Mouse (Mus musculus): ENCODE results near the gene Tob1. TPM values are rescaled to one million over a fixed set of nuclear protein-coding genes. Genes with fewer than 3 reads are reported as not detected.

Gene Tob1
- polyA plus RNA-seq (2011; ENCODE audit: insufficient read length, low read depth, missing spikeins): 33.3 and 33.9 TPM in 2 replicates

GRCm38 (mm10) chr11:94211124-94211603 is at the start of gene Tob1:
TSS of gene Tob1 (plus strand) at chr11:94211454.
- H3K4me1 ChIP-seq (ENCODE audit: control insufficient read depth, insufficient read depth, low read length): no peaks in the 10 kb centered on the region
- TF ChIP-seq CTCF (IDR thresholded peaks at IDR 0.05; ENCODE audit: borderline replicate concordance, insufficient read depth, low read length): no peak
- TF ChIP-seq POLR2A (IDR thresholded peaks at IDR 0.05; ENCODE audit: low read depth, low read length): peak; percentile 99
- peak within 1 kb of the TSS; percentile 84 for H3K27ac ChIP-seq (ENCODE audit: insufficient read depth, low read length)
- peak within 1 kb of the TSS; percentile 76 for H3K4me3 ChIP-seq (ENCODE audit: insufficient read depth, low read length)

DNA sequence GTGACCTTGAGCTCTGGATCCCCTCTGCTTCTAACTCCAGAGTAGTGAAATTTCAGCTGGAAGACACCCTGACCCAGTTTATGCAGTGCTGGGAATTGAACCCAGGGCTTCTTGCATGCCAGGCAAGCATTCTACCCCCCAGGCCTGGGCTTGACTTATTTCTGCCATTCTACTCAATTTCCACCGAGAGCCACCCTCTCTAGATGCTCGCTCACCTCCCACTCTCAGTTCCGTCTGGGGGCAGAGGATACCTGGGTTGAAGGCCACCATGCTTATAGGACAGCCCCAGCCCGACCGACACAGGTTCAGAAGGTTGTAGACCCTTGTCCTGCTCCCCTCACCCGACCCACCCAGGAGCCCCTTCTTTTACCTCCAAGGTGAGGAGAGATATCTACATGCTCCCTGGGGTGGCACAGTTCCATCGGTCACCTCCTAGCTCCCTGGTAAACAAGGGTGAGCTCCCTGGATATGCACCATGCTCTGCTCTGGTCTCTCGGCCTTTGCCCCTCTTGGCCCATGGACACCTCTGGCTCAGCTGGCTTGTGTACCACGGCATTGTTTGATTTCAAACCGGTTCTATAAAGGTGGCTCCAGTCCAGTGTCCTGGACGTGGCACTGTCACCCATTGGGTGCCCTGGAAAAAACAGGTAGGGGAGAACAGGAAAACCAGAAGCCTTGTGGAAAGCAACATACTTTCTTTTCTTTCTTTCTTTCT is 49.2 kb upstream of the Tob1 start:
- Histone ChIP-seq H3K27ac (ENCODE audit: insufficient read depth, low read length) (no peak overlapping the region), H3K4me1 (ENCODE audit: control insufficient read depth, insufficient read depth, low read length) (peaks cover 2% of the 10 kb centered on the region; the same call in 1 of the 2 replicates), H3K4me3 (ENCODE audit: insufficient read depth, low read length) (no peak overlapping the region)
- TF ChIP-seq POLR2A (IDR thresholded peaks at IDR 0.05; ENCODE audit: low read depth, low read length) (no peak), CTCF (IDR thresholded peaks at IDR 0.05; ENCODE audit: borderline replicate concordance, insufficient read depth, low read length) (no peak)

DNA sequence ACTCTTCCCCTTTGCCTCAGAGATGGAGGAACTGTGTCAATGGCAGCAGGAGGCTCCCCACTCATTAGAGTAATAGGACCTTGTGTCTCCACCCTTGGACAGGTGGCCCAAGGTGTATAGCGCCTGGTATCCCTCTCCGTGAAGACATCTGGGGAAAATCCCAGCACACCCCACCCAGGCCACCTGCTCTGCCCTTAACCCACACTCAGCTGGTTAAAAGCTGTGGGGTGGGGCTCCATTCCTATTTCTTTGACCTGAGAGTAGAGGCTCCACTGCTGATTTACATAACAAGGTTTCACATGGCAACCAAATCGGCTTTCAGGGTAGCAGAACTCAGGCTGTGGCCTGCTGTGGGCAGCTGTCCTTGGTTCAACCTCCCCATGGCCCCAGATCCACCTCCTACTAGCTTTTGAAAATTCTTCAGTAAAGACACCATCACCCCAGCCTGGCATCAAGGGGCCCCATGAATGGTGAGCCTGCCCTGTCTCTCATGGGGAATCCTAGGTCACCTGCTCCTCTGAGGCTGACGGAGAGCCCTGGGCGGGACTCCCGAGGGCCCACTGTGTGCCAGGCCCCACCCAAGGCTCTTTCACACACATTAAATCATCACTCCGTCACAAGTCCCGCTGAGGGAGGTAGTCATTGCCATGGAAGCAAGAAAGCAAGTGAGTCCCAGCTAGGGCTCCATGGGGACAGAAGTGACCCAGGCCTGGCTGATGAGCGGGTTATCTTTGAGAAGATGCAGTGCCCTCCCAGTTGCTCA is 48.1 kb upstream of the Tob1 start:
- H3K4me3 ChIP-seq (ENCODE audit: insufficient read depth, low read length): no peak overlapping the region
- peaks cover 2% of the 10 kb centered on the region; the same call in 1 of the 2 replicates for H3K4me1 ChIP-seq (ENCODE audit: control insufficient read depth, insufficient read depth, low read length)
- TF ChIP-seq POLR2A (IDR thresholded peaks at IDR 0.05; ENCODE audit: low read depth, low read length): no peak
- no peak for TF ChIP-seq CTCF (IDR thresholded peaks at IDR 0.05; ENCODE audit: borderline replicate concordance, insufficient read depth, low read length)
- H3K27ac ChIP-seq (ENCODE audit: insufficient read depth, low read length): no peak overlapping the region

DNA sequence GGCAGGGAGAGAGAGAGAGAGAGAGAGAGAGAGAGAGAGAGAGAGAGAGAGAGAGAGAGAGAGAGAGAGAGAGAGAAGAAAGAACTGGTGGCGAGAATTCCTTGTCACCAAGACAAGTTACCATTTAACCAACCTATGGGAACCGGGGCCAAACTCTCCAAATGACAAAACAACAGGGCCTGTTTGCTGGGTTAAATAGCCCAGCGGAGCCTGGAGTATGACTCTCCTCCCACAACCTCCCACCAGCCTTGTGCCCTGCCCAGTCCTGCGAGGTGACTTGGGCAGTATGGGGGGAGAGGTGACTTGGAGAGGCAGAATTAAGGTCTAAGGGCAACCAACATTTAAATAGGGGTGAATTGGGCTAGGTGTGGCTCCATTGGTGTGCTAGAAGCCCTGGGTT is 45.5 kb upstream of the Tob1 start:
- Histone ChIP-seq H3K4me1 (ENCODE audit: control insufficient read depth, insufficient read depth, low read length) (no peaks in the 10 kb centered on the region; the same call in 1 of the 2 replicates), H3K27ac (ENCODE audit: insufficient read depth, low read length) (no peak overlapping the region), H3K4me3 (ENCODE audit: insufficient read depth, low read length) (no peak overlapping the region)
- TF ChIP-seq POLR2A (IDR thresholded peaks at IDR 0.05; ENCODE audit: low read depth, low read length) (no peak), CTCF (IDR thresholded peaks at IDR 0.05; ENCODE audit: borderline replicate concordance, insufficient read depth, low read length) (no peak)

DNA sequence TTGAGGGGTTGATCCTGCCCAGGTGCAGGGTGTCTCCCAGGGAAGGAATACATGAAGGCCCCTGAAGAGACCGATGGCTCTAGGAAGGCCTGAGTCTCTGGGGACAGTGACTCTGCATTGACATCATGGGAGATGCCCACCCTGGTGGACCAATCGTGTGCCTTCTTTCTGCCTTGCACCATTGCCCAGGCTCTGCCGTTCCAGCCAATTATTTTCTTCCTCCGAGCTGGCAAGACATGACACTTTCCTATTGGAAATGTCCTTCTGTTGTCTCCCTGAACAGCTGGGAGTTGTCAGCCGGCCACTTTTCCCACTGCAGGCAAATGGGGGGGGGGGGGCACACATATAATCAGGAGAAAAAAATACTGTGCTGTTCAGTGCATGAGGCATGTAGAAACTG is 43.0 kb upstream of the Tob1 start:
- Histone ChIP-seq H3K4me1 (ENCODE audit: control insufficient read depth, insufficient read depth, low read length) (no peaks in the 10 kb centered on the region), H3K27ac (ENCODE audit: insufficient read depth, low read length) (no peak overlapping the region), H3K4me3 (ENCODE audit: insufficient read depth, low read length) (no peak overlapping the region)
- TF ChIP-seq POLR2A (IDR thresholded peaks at IDR 0.05; ENCODE audit: low read depth, low read length): no peak
- no peak for TF ChIP-seq CTCF (IDR thresholded peaks at IDR 0.05; ENCODE audit: borderline replicate concordance, insufficient read depth, low read length)

- no peaks in the 10 kb centered on the region for H3K4me1 ChIP-seq (ENCODE audit: control insufficient read depth, insufficient read depth, low read length)
- H3K4me3 ChIP-seq (ENCODE audit: insufficient read depth, low read length): no peak overlapping the region
- TF ChIP-seq POLR2A (IDR thresholded peaks at IDR 0.05; ENCODE audit: low read depth, low read length) (no peak), CTCF (IDR thresholded peaks at IDR 0.05; ENCODE audit: borderline replicate concordance, insufficient read depth, low read length) (no peak)
- H3K27ac ChIP-seq (ENCODE audit: insufficient read depth, low read length): no peak overlapping the region
Observed at GRCm38 (mm10) chr11:94169596-94169995, 41.7 kb upstream of the Tob1 start.

- TF ChIP-seq CTCF (IDR thresholded peaks at IDR 0.05; ENCODE audit: borderline replicate concordance, insufficient read depth, low read length) (no peak), POLR2A (IDR thresholded peaks at IDR 0.05; ENCODE audit: low read depth, low read length) (no peak)
- no peak overlapping the region for H3K27ac ChIP-seq (ENCODE audit: insufficient read depth, low read length)
- no peaks in the 10 kb centered on the region for H3K4me1 ChIP-seq (ENCODE audit: control insufficient read depth, insufficient read depth, low read length)
- no peak overlapping the region for H3K4me3 ChIP-seq (ENCODE audit: insufficient read depth, low read length)
Observed at GRCm38 (mm10) chr11:94171691-94172090, 39.6 kb upstream of the Tob1 start.

GRCm38 (mm10) chr11:94172186-94172585 is 39.1 kb upstream of the Tob1 start:
- no peaks in the 10 kb centered on the region for H3K4me1 ChIP-seq (ENCODE audit: control insufficient read depth, insufficient read depth, low read length)
- no peak overlapping the region for H3K27ac ChIP-seq (ENCODE audit: insufficient read depth, low read length)
- no peak overlapping the region for H3K4me3 ChIP-seq (ENCODE audit: insufficient read depth, low read length)
- TF ChIP-seq CTCF (IDR thresholded peaks at IDR 0.05; ENCODE audit: borderline replicate concordance, insufficient read depth, low read length): no peak
- no peak for TF ChIP-seq POLR2A (IDR thresholded peaks at IDR 0.05; ENCODE audit: low read depth, low read length)

- Histone ChIP-seq H3K4me1 (ENCODE audit: control insufficient read depth, insufficient read depth, low read length) (no peaks in the 10 kb centered on the region), H3K4me3 (ENCODE audit: insufficient read depth, low read length) (no peak overlapping the region), H3K27ac (ENCODE audit: insufficient read depth, low read length) (no peak overlapping the region)
- no peak for TF ChIP-seq POLR2A (IDR thresholded peaks at IDR 0.05; ENCODE audit: low read depth, low read length)
- TF ChIP-seq CTCF (IDR thresholded peaks at IDR 0.05; ENCODE audit: borderline replicate concordance, insufficient read depth, low read length): no peak
Observed at GRCm38 (mm10) chr11:94173726-94174146, 37.5 kb upstream of the Tob1 start.

- no peak overlapping the region for H3K27ac ChIP-seq (ENCODE audit: insufficient read depth, low read length)
- no peak overlapping the region for H3K4me3 ChIP-seq (ENCODE audit: insufficient read depth, low read length)
- TF ChIP-seq CTCF (IDR thresholded peaks at IDR 0.05; ENCODE audit: borderline replicate concordance, insufficient read depth, low read length): no peak
- no peak for TF ChIP-seq POLR2A (IDR thresholded peaks at IDR 0.05; ENCODE audit: low read depth, low read length)
- no peaks in the 10 kb centered on the region for H3K4me1 ChIP-seq (ENCODE audit: control insufficient read depth, insufficient read depth, low read length)
Observed at GRCm38 (mm10) chr11:94175288-94175687, 36.0 kb upstream of the Tob1 start.

All from embryonic fibroblast, embryonic 13.5 days (primary cell).